In the genomic region with DNA sequence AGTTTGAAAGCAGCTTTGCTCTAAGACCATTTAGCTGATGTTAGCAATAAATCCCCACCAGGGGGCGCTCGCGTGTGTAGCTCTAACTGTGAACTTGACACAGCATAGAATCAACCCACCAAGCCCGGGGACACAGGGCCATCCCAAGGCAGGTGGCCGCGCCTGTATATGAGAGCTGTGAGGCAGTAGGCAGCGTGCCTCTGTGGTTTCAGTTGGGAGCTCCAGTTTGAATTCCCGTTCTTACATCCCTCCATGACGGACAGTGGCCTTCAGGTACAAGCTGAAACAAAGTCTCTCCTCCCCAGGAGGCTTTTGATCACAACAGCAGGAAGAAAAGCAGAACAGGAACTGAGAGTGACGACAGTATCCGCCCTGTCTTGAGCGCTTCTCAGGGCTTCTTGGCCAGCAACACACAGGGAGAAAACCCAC, we compare ENCODE assay signal across 8 mouse cellular contexts. TPM values are rescaled to one million over a fixed set of nuclear protein-coding genes. Genes with fewer than 3 reads are reported as not detected.
DNase-seq lines count a peak whose midpoint lies in the region; ATAC-seq and TF ChIP-seq lines count a peak whose summit lies in the region.

No protein-coding gene starts in this region.

- no peaks in the 10 kb centered on the region for H3K27me3 ChIP-seq in embryonic facial prominence, embryonic 15.5 days
- peaks cover 15% of the 10 kb centered on the region for H3K27me3 ChIP-seq in heart, embryonic 10.5 days (ENCODE audit: insufficient read depth, poor library complexity, severe bottlenecking)
- H3K27me3 ChIP-seq in kidney, embryonic 15.5 days, result no peaks in the 10 kb centered on the region; the same call in 1 of the 2 replicates
- no peaks in the 10 kb centered on the region for H3K27me3 ChIP-seq in liver, adult 2 months (ENCODE audit: control insufficient read depth, insufficient read depth, low read length)

- H3K9me3 ChIP-seq in embryonic facial prominence, embryonic 15.5 days (replicated peaks), result no peaks in the 10 kb centered on the region
- H3K9me3 ChIP-seq in heart, embryonic 10.5 days, result no peaks in the 10 kb centered on the region
- H3K9me3 ChIP-seq in kidney, embryonic 15.5 days (replicated peaks), result no peaks in the 10 kb centered on the region

- H3K4me3 ChIP-seq in embryonic facial prominence, embryonic 15.5 days (replicated peaks), result no peak overlapping the region; the same call in 1 of the 2 replicates
- peak overlapping the region; percentile 34; the same call in 1 of the 2 replicates for H3K4me3 ChIP-seq in heart, embryonic 10.5 days
- H3K4me3 ChIP-seq in kidney, embryonic 15.5 days (replicated peaks), result 0 out of 2 replicates have a peak overlapping the region, but pooled peaks have one; percentile 22
- H3K4me3 ChIP-seq in liver, adult 2 months (ENCODE audit: insufficient read depth, low read depth, low read length), result peak overlapping the region; percentile 47; the same call in 1 of the 2 replicates

- H3K36me3 ChIP-seq in embryonic facial prominence, embryonic 15.5 days, result no peaks in the 10 kb centered on the region
- H3K36me3 ChIP-seq in heart, embryonic 10.5 days, result no peaks in the 10 kb centered on the region
- H3K36me3 ChIP-seq in kidney, embryonic 15.5 days, result no peaks in the 10 kb centered on the region
- no peaks in the 10 kb centered on the region for H3K36me3 ChIP-seq in liver, adult 2 months (ENCODE audit: control insufficient read depth, insufficient read depth, low read length)

- no peak overlapping the region for H3K9ac ChIP-seq in embryonic facial prominence, embryonic 15.5 days
- H3K9ac ChIP-seq in kidney, embryonic 15.5 days, result no peak overlapping the region
- peak overlapping the region; percentile 58; the same call in 1 of the 2 replicates for H3K9ac ChIP-seq in liver, adult 2 months (ENCODE audit: low read depth, low read length)

- TF ChIP-seq POLR2A in liver, adult 2 months (IDR thresholded peaks at IDR 0.05; ENCODE audit: extremely low read depth, insufficient read depth, low read length), result no peak

- no peak for ATAC-seq in embryonic facial prominence, embryonic 15.5 days (ENCODE audit: insufficient number of reproducible peaks, low FRiP score, low TSS enrichment, low read depth)
- ATAC-seq in kidney, embryonic 15.5 days (replicated peaks; ENCODE audit: low FRiP score), result peak; percentile 84
- ATAC-seq in monocyte, adult 5-6 weeks (replicated peaks; ENCODE audit: insufficient number of reproducible peaks, low FRiP score, low TSS enrichment, poor library complexity, severe bottlenecking), result peak; percentile 86

- peak; percentile 95 for DNase-seq in 416B (ENCODE audit: low read depth)
- DNase-seq in adrenal gland, postnatal 36 days, result peak; percentile 94 to 96
- peak; percentile 95 for DNase-seq in heart, embryonic 10.5 days (ENCODE audit: low spot score)
- peak; percentile 62 for DNase-seq in liver, adult 2 months (ENCODE audit: extremely low read depth, low read depth, low spot score)
- peak; percentile 90 to 95 for DNase-seq in spleen, postnatal 36 days (ENCODE audit: low spot score in 2 of 2)

- 0 out of 2 replicates have a peak, but pooled peaks cover 5% of the 10 kb centered on the region for H3K4me1 ChIP-seq in embryonic facial prominence, embryonic 15.5 days
- peaks cover 7% of the 10 kb centered on the region; the same call in 1 of the 2 replicates for H3K4me1 ChIP-seq in heart, embryonic 10.5 days
- peaks cover 12% of the 10 kb centered on the region for H3K4me1 ChIP-seq in kidney, embryonic 15.5 days
- H3K4me1 ChIP-seq in liver, adult 2 months (ENCODE audit: control insufficient read depth, insufficient read depth, low read length), result peaks cover 5% of the 10 kb centered on the region; the same call in 1 of the 2 replicates

- peak overlapping the region; percentile 37 for H3K4me2 ChIP-seq in embryonic facial prominence, embryonic 15.5 days (replicated peaks)
- peak overlapping the region; percentile 51 for H3K4me2 ChIP-seq in kidney, embryonic 15.5 days

- WGBS in embryonic facial prominence, embryonic 15.5 days, result 6% methylated on average over 12 of the region's 12 CpGs
- WGBS in heart, embryonic 10.5 days, result 6% methylated on average over 12 of the region's 12 CpGs
- 9% methylated on average over 12 of the region's 12 CpGs for WGBS in kidney, embryonic 15.5 days
- WGBS in liver, adult 2 months, result 17% methylated on average over 12 of the region's 12 CpGs

- H3K79me2 ChIP-seq in liver, adult 2 months (ENCODE audit: control insufficient read depth, insufficient read depth, low read length), result no peaks in the 10 kb centered on the region

- TF ChIP-seq CTCF in liver, adult 2 months (IDR thresholded peaks at IDR 0.05; ENCODE audit: low read depth, low read length), result peak; percentile 73

- no peak overlapping the region for H3K27ac ChIP-seq in embryonic facial prominence, embryonic 15.5 days (replicated peaks)
- H3K27ac ChIP-seq in heart, embryonic 10.5 days, result no peak overlapping the region
- no peak overlapping the region for H3K27ac ChIP-seq in kidney, embryonic 15.5 days
- no peak overlapping the region; the same call in 1 of the 2 replicates for H3K27ac ChIP-seq in liver, adult 2 months (replicated peaks; ENCODE audit: insufficient read depth, low read depth, low read length)

RNA-seq across cellular contexts. Expression of a gene that starts 9.5 kb away (rescaled TPM):
- not detected for total RNA-seq in adrenal gland, postnatal 36 days (2021)
- polyA plus RNA-seq in embryonic facial prominence, embryonic 15.5 days (2015; fragmentation: Nextera tagmentation; extraction: Ambion mirVana), result 0.54 and 0.89 TPM in 2 replicates
- polyA plus RNA-seq in heart, embryonic 10.5 days (2016; fragmentation: Nextera tagmentation; extraction: Ambion mirVana), result 0.62 and 0.84 TPM in 2 replicates
- polyA plus RNA-seq in kidney, embryonic 15.5 days (2015; fragmentation: Nextera tagmentation; extraction: Ambion mirVana), result 0.39 and 0.64 TPM in 2 replicates
- 0.28 and 0.47 TPM in 2 replicates for total RNA-seq in liver, adult 2 months (2014; rRNA removed)
- 0.76 and 1.4 TPM in 2 replicates for polyA plus RNA-seq in liver, adult 2 months (2012; rRNA removed)
- total RNA-seq in monocyte, adult 5-6 weeks (2017), result 7.8 to 18.9 TPM (median 17.6 TPM) in 3 replicates

RNA-seq across cellular contexts. Expression of a gene that starts 17.7 kb away (rescaled TPM):
- 10 to 100 TPM; 11.4 to 12.7 TPM for total RNA-seq in adrenal gland, postnatal 36 days (2021)
- 14.0 and 15.3 TPM in 2 replicates for polyA plus RNA-seq in embryonic facial prominence, embryonic 15.5 days (2015; fragmentation: Nextera tagmentation; extraction: Ambion mirVana)
- 4.2 and 7.1 TPM in 2 replicates for polyA plus RNA-seq in heart, embryonic 10.5 days (2016; fragmentation: Nextera tagmentation; extraction: Ambion mirVana)
- polyA plus RNA-seq in kidney, embryonic 15.5 days (2015; fragmentation: Nextera tagmentation; extraction: Ambion mirVana), result 14.8 and 15.9 TPM in 2 replicates
- total RNA-seq in liver, adult 2 months (2014; rRNA removed), result 7.1 and 8.5 TPM in 2 replicates
- 8.3 and 13.1 TPM in 2 replicates for polyA plus RNA-seq in liver, adult 2 months (2012; rRNA removed)
- total RNA-seq in monocyte, adult 5-6 weeks (2017), result 55.9 to 84.5 TPM (median 72.8 TPM) in 3 replicates

RNA-seq across cellular contexts. Expression of a gene that starts 20.8 kb away (rescaled TPM):
- 100 to 1,000 TPM; 213 to 224 TPM for total RNA-seq in adrenal gland, postnatal 36 days (2021)
- 118 and 122 TPM in 2 replicates for polyA plus RNA-seq in embryonic facial prominence, embryonic 15.5 days (2015; fragmentation: Nextera tagmentation; extraction: Ambion mirVana)
- 77.6 and 101 TPM in 2 replicates for polyA plus RNA-seq in heart, embryonic 10.5 days (2016; fragmentation: Nextera tagmentation; extraction: Ambion mirVana)
- polyA plus RNA-seq in kidney, embryonic 15.5 days (2015; fragmentation: Nextera tagmentation; extraction: Ambion mirVana), result 135 and 140 TPM in 2 replicates
- 39.0 and 53.2 TPM in 2 replicates for total RNA-seq in liver, adult 2 months (2014; rRNA removed)
- polyA plus RNA-seq in liver, adult 2 months (2012; rRNA removed), result 55.8 and 76.9 TPM in 2 replicates
- 374 to 583 TPM (median 393 TPM) in 3 replicates for total RNA-seq in monocyte, adult 5-6 weeks (2017)

RNA-seq across cellular contexts. Expression of a gene that starts 41.5 kb away (rescaled TPM):
- 1 to 10 TPM in 1 of 2 experiments, under 1 TPM in 1; 0.72 to 2.2 TPM for total RNA-seq in adrenal gland, postnatal 36 days (2021)
- 0.61 and 0.93 TPM in 2 replicates for polyA plus RNA-seq in embryonic facial prominence, embryonic 15.5 days (2015; fragmentation: Nextera tagmentation; extraction: Ambion mirVana)
- polyA plus RNA-seq in heart, embryonic 10.5 days (2016; fragmentation: Nextera tagmentation; extraction: Ambion mirVana), result 0.18 TPM in 1 of 2 replicates, not detected in the other
- polyA plus RNA-seq in kidney, embryonic 15.5 days (2015; fragmentation: Nextera tagmentation; extraction: Ambion mirVana), result 22.6 and 25.3 TPM in 2 replicates
- total RNA-seq in liver, adult 2 months (2014; rRNA removed), result 0.74 and 1.7 TPM in 2 replicates
- 1.1 and 3.1 TPM in 2 replicates for polyA plus RNA-seq in liver, adult 2 months (2012; rRNA removed)
- total RNA-seq in monocyte, adult 5-6 weeks (2017), result 71.7 to 98.5 TPM (median 90.4 TPM) in 3 replicates

RNA-seq across cellular contexts. Expression of a gene that starts 51.3 kb away (rescaled TPM):
- total RNA-seq in adrenal gland, postnatal 36 days (2021), result 1 to 10 TPM; 3.5 to 6.0 TPM
- polyA plus RNA-seq in embryonic facial prominence, embryonic 15.5 days (2015; fragmentation: Nextera tagmentation; extraction: Ambion mirVana), result 3.2 and 3.8 TPM in 2 replicates
- 0.23 and 0.29 TPM in 2 replicates for polyA plus RNA-seq in heart, embryonic 10.5 days (2016; fragmentation: Nextera tagmentation; extraction: Ambion mirVana)
- 4.9 and 6.0 TPM in 2 replicates for polyA plus RNA-seq in kidney, embryonic 15.5 days (2015; fragmentation: Nextera tagmentation; extraction: Ambion mirVana)
- 4.2 and 6.6 TPM in 2 replicates for total RNA-seq in liver, adult 2 months (2014; rRNA removed)
- 8.3 and 14.5 TPM in 2 replicates for polyA plus RNA-seq in liver, adult 2 months (2012; rRNA removed)
- 48.2 to 62.0 TPM (median 61.5 TPM) in 3 replicates for total RNA-seq in monocyte, adult 5-6 weeks (2017)
